Mouse (Mus musculus): ENCODE data around the gene Dixdc1. TPM values are rescaled to one million over a fixed set of nuclear protein-coding genes. Genes with fewer than 3 reads are reported as not detected.

The Dixdc1 gene
- polyA plus RNA-seq, 1 experiment: 5.3 TPM

- TF ChIP-seq POLR2A (IDR thresholded peaks at IDR 0.05; ENCODE audit: low read depth, low read length) (no peak), CTCF (conservative IDR thresholded peaks at IDR 0.05; ENCODE audit: insufficient read depth, insufficient read length, low read depth, low read length) (no peak)
- Histone ChIP-seq H3K4me3 (ENCODE audit: insufficient read depth, low read depth, low read length) (no peak overlapping the region), H3K27ac (ENCODE audit: insufficient read depth, low read depth, low read length) (no peak overlapping the region), H3K36me3 (ENCODE audit: control insufficient read depth, insufficient read depth, low read length) (no peaks in the 10 kb centered on the region), H3K4me1 (ENCODE audit: control insufficient read depth, insufficient read depth, low read length) (0 out of 2 replicates have a peak, but pooled peaks cover 3% of the 10 kb centered on the region), H3K27me3 (replicated peaks; ENCODE audit: control insufficient read depth, insufficient read depth, low read length) (no peaks in the 10 kb centered on the region)
- 54% methylated on average over 11 of the region's 11 CpGs for WGBS
- DNase-seq: peak; percentile 52
Measured at GRCm38 (mm10) chr9:50700921-50701691, 38.2 kb downstream of the Dixdc1 start.

GRCm38 (mm10) chr9:50698418-50699409 lies 40.6 kb downstream of the Dixdc1 start:
- 2% methylated on average over 69 of the region's 70 CpGs for WGBS
- H3K27ac ChIP-seq (ENCODE audit: insufficient read depth, low read depth, low read length): no peak overlapping the region

GRCm38 (mm10) chr9:50697706-50698041 lies 41.6 kb downstream of the Dixdc1 start:
- peaks cover 3% of the 10 kb centered on the region; the same call in 1 of the 2 replicates for H3K4me1 ChIP-seq (ENCODE audit: control insufficient read depth, insufficient read depth, low read length)
- TF ChIP-seq CTCF (conservative IDR thresholded peaks at IDR 0.05; ENCODE audit: insufficient read depth, insufficient read length, low read depth, low read length) (no peak), POLR2A (IDR thresholded peaks at IDR 0.05; ENCODE audit: low read depth, low read length) (no peak)
- WGBS: 5% methylated on average over 12 of the region's 12 CpGs
- no peak overlapping the region for H3K27ac ChIP-seq (ENCODE audit: insufficient read depth, low read depth, low read length)
- peak overlapping the region; percentile 27; the same call in 1 of the 2 replicates for H3K4me3 ChIP-seq (ENCODE audit: insufficient read depth, low read depth, low read length)
- peak; percentile 85 for DNase-seq
- H3K36me3 ChIP-seq (ENCODE audit: control insufficient read depth, insufficient read depth, low read length): no peaks in the 10 kb centered on the region
- H3K27me3 ChIP-seq (replicated peaks; ENCODE audit: control insufficient read depth, insufficient read depth, low read length): no peaks in the 10 kb centered on the region

More at GRCm38 (mm10) chr9:50698418-50699409, 40.6 kb downstream of the Dixdc1 start:
- Histone ChIP-seq H3K27me3 (replicated peaks; ENCODE audit: control insufficient read depth, insufficient read depth, low read length) (no peaks in the 10 kb centered on the region), H3K36me3 (ENCODE audit: control insufficient read depth, insufficient read depth, low read length) (no peaks in the 10 kb centered on the region), H3K4me3 (ENCODE audit: insufficient read depth, low read depth, low read length) (peak overlapping the region; percentile 40), H3K4me1 (ENCODE audit: control insufficient read depth, insufficient read depth, low read length) (0 out of 2 replicates have a peak, but pooled peaks cover 3% of the 10 kb centered on the region)
- TF ChIP-seq POLR2A (IDR thresholded peaks at IDR 0.05; ENCODE audit: low read depth, low read length) (no peak), CTCF (conservative IDR thresholded peaks at IDR 0.05; ENCODE audit: insufficient read depth, insufficient read length, low read depth, low read length) (no peak)
- peak; percentile 36 for DNase-seq

- Histone ChIP-seq H3K4me1 (ENCODE audit: control insufficient read depth, insufficient read depth, low read length) (peaks cover 3% of the 10 kb centered on the region; the same call in 1 of the 2 replicates), H3K36me3 (ENCODE audit: control insufficient read depth, insufficient read depth, low read length) (no peaks in the 10 kb centered on the region), H3K27ac (ENCODE audit: insufficient read depth, low read depth, low read length) (no peak overlapping the region), H3K27me3 (replicated peaks; ENCODE audit: control insufficient read depth, insufficient read depth, low read length) (no peaks in the 10 kb centered on the region), H3K4me3 (ENCODE audit: insufficient read depth, low read depth, low read length) (no peak overlapping the region)
- WGBS: 78% methylated on average over 12 of the region's 12 CpGs
- TF ChIP-seq CTCF (conservative IDR thresholded peaks at IDR 0.05; ENCODE audit: insufficient read depth, insufficient read length, low read depth, low read length) (no peak), POLR2A (IDR thresholded peaks at IDR 0.05; ENCODE audit: low read depth, low read length) (no peak)
- no peak for DNase-seq
Measured at GRCm38 (mm10) chr9:50696851-50697705, 42.2 kb downstream of the Dixdc1 start.

- no peaks in the 10 kb centered on the region for H3K36me3 ChIP-seq (ENCODE audit: control insufficient read depth, insufficient read depth, low read length)
- TF ChIP-seq POLR2A (IDR thresholded peaks at IDR 0.05; ENCODE audit: low read depth, low read length) (no peak), CTCF (conservative IDR thresholded peaks at IDR 0.05; ENCODE audit: insufficient read depth, insufficient read length, low read depth, low read length) (no peak)
Measured at GRCm38 (mm10) chr9:50695153-50695552, 44.2 kb downstream of the Dixdc1 start.

DNA sequence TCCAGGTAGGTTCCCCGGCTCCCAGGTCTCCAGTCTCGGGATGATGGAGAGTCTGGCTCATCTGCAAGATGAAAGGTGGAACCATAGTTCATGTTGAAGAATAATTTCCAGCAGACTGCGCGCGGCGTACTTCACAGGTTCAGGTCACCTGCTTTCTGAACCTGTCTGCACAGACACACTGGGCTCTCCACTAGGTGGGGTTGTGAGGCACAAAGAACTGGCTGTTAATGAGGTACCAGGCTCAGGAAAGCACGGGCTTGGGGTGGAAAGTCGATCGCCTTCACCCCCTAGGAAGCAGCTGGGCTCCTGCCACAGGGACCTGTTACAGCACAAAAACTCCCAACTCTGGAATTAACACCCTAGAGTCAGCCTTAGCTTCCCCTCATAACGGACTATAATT lies 45.7 kb downstream of the Dixdc1 start:
- Histone ChIP-seq H3K4me1 (ENCODE audit: control insufficient read depth, insufficient read depth, low read length) (peaks cover 3% of the 10 kb centered on the region; the same call in 1 of the 2 replicates), H3K27ac (ENCODE audit: insufficient read depth, low read depth, low read length) (peak overlapping the region; percentile 53; the same call in 1 of the 2 replicates), H3K36me3 (ENCODE audit: control insufficient read depth, insufficient read depth, low read length) (no peaks in the 10 kb centered on the region), H3K4me3 (ENCODE audit: insufficient read depth, low read depth, low read length) (peak overlapping the region; percentile 33), H3K27me3 (replicated peaks; ENCODE audit: control insufficient read depth, insufficient read depth, low read length) (no peaks in the 10 kb centered on the region)
- TF ChIP-seq CTCF (conservative IDR thresholded peaks at IDR 0.05; ENCODE audit: insufficient read depth, insufficient read length, low read depth, low read length) (peak; percentile 88), POLR2A (IDR thresholded peaks at IDR 0.05; ENCODE audit: low read depth, low read length) (no peak)
- peak; percentile 92 for DNase-seq
- 15% methylated on average over 10 of the region's 10 CpGs for WGBS

More at GRCm38 (mm10) chr9:50695153-50695552, 44.2 kb downstream of the Dixdc1 start:
- peaks cover 3% of the 10 kb centered on the region; the same call in 1 of the 2 replicates for H3K4me1 ChIP-seq (ENCODE audit: control insufficient read depth, insufficient read depth, low read length)
- H3K27ac ChIP-seq (ENCODE audit: insufficient read depth, low read depth, low read length): no peak overlapping the region
- no peak overlapping the region for H3K4me3 ChIP-seq (ENCODE audit: insufficient read depth, low read depth, low read length)
- H3K27me3 ChIP-seq (replicated peaks; ENCODE audit: control insufficient read depth, insufficient read depth, low read length): no peaks in the 10 kb centered on the region
- WGBS: 89% methylated on average over 6 of the region's 6 CpGs
- DNase-seq: no peak

Data from kidney, adult 2 months (tissue).